Mouse (Mus musculus): Measurements from ENCODE around the gene Nfxl1. TPM values are rescaled to one million over a fixed set of nuclear protein-coding genes. Genes with fewer than 3 reads are reported as not detected.
"Not testable (repeated sequence)": the region's sequence is repeated elsewhere in the genome, so short reads cannot be mapped to it uniquely, and the experiment has no call there.

Nfxl1 gene
- polyA plus RNA-seq, 1 experiment = 3.6 TPM

GRCm38 (mm10) chr5:72565621-72566020 lies 6.1 kb upstream of the Nfxl1 start:
- H3K27me3 ChIP-seq (ENCODE audit: control insufficient read depth, insufficient read depth, low read length) = no peaks in the 10 kb centered on the region
- no peak for DNase-seq (ENCODE audit: low read depth in 1 of 2, low spot score in 2 of 2)
- TF ChIP-seq POLR2A (IDR thresholded peaks at IDR 0.05; ENCODE audit: low read depth, low read length) = no peak
- TF ChIP-seq CTCF (IDR thresholded peaks at IDR 0.05; ENCODE audit: extremely low read depth, insufficient read depth, insufficient read length, insufficient replicate concordance) = no peak
- no peak overlapping the region for H3K27ac ChIP-seq (ENCODE audit: insufficient read depth, low read length)
- WGBS = 91% methylated on average over 5 of the region's 5 CpGs
- H3K4me3 ChIP-seq (ENCODE audit: extremely low read depth, insufficient read depth, insufficient read length) = no peak overlapping the region
- H3K36me3 ChIP-seq (ENCODE audit: control insufficient read depth, insufficient read depth, low read length) = no peaks in the 10 kb centered on the region
- no peaks in the 10 kb centered on the region for H3K4me1 ChIP-seq (ENCODE audit: control insufficient read depth, insufficient read depth, insufficient read length)

DNA sequence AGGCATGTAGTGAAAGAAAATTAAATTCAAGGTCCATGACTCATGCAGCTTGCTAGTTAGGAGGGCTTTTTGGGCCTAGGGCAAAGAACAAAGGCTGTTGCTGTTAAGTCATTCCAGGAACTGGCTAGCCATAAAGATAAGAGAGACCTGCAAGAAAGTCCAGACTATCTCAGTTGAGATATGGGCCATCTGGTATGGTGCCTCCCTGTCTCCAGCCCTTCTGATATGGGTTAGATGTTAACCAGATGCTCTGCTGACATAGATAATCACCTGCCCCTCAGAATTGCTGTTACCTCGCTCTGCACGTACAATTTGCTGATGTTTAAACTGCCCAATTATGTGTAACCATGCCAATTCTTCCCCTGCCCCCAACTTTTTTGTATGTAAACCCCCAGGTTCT lies 3.7 kb upstream of the Nfxl1 start:
- H3K27me3 ChIP-seq (ENCODE audit: control insufficient read depth, insufficient read depth, low read length); H3K27ac ChIP-seq (ENCODE audit: insufficient read depth, low read length); H3K4me1 ChIP-seq (ENCODE audit: control insufficient read depth, insufficient read depth, insufficient read length); H3K4me3 ChIP-seq (ENCODE audit: extremely low read depth, insufficient read depth, insufficient read length); DNase-seq (ENCODE audit: low read depth in 1 of 2, low spot score in 2 of 2); H3K36me3 ChIP-seq (ENCODE audit: control insufficient read depth, insufficient read depth, low read length): not testable (repeated sequence)
- WGBS = 72% methylated on average over 2 of the region's 2 CpGs

DNA sequence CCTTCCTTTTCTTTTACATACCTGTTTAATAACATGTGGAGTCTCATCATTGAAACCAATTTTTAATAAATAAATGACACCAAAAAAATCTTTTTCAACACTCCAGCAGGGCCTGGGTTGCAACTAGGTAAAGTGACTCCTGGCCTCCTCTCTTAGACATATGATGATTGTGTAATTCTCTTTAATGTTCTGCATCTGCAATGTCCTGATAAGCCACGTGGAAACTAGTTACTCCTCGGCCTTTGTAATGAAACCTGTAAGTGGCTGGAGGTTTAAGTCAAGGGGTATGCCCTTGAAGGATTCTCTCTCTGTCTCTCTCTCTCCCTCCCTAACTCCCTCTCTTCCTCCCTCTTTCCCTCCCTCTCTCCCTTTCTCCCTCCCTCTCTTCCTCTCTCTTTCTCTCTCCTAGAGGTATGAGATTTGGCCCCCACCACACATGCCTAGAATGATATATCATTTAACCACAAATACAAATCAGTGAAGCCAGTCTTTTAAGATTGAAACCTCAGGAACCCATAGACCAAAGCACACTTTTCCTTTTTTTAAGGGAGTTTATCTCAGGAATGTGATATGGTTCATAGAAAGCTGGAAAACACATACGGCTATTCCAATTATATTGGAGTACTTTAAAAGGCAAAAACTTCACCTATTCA lies 1.6 kb upstream of the Nfxl1 start:
- DNase-seq (ENCODE audit: low read depth in 1 of 2, low spot score in 2 of 2) = no peak
- Histone ChIP-seq H3K27ac (ENCODE audit: insufficient read depth, low read length) (no peak overlapping the region), H3K4me3 (ENCODE audit: extremely low read depth, insufficient read depth, insufficient read length) (no peak overlapping the region), H3K4me1 (ENCODE audit: control insufficient read depth, insufficient read depth, insufficient read length) (no peaks in the 10 kb centered on the region; the same call in 1 of the 2 replicates), H3K27me3 (ENCODE audit: control insufficient read depth, insufficient read depth, low read length) (no peaks in the 10 kb centered on the region), H3K36me3 (ENCODE audit: control insufficient read depth, insufficient read depth, low read length) (no peaks in the 10 kb centered on the region)
- TF ChIP-seq POLR2A (IDR thresholded peaks at IDR 0.05; ENCODE audit: low read depth, low read length) = no peak
- no peak for TF ChIP-seq CTCF (IDR thresholded peaks at IDR 0.05; ENCODE audit: extremely low read depth, insufficient read depth, insufficient read length, insufficient replicate concordance)
- 60% methylated on average over 3 of the region's 3 CpGs for WGBS

- WGBS = 4% methylated on average over 57 of the region's 57 CpGs
- Histone ChIP-seq H3K4me3 (ENCODE audit: extremely low read depth, insufficient read depth, insufficient read length) (peak overlapping the region; percentile 83), H3K36me3 (ENCODE audit: control insufficient read depth, insufficient read depth, low read length) (no peaks in the 10 kb centered on the region), H3K27ac (ENCODE audit: insufficient read depth, low read length) (0 out of 2 replicates have a peak overlapping the region, but pooled peaks have one; percentile 31), H3K4me1 (ENCODE audit: control insufficient read depth, insufficient read depth, insufficient read length) (no peaks in the 10 kb centered on the region; the same call in 1 of the 2 replicates), H3K27me3 (ENCODE audit: control insufficient read depth, insufficient read depth, low read length) (no peaks in the 10 kb centered on the region)
- TF ChIP-seq CTCF (IDR thresholded peaks at IDR 0.05; ENCODE audit: extremely low read depth, insufficient read depth, insufficient read length, insufficient replicate concordance) = no peak
- no peak for TF ChIP-seq POLR2A (IDR thresholded peaks at IDR 0.05; ENCODE audit: low read depth, low read length)
- DNase-seq (ENCODE audit: low read depth in 1 of 2, low spot score in 2 of 2) = peak in 1 of 2 experiments; percentile 42
Observed at GRCm38 (mm10) chr5:72558716-72559526, 563 bp downstream of the Nfxl1 start.

GRCm38 (mm10) chr5:72556245-72556644 lies 3.2 kb downstream of the Nfxl1 start:
- no peak overlapping the region for H3K27ac ChIP-seq (ENCODE audit: insufficient read depth, low read length)
- DNase-seq (ENCODE audit: low read depth in 1 of 2, low spot score in 2 of 2) = no peak

DNA sequence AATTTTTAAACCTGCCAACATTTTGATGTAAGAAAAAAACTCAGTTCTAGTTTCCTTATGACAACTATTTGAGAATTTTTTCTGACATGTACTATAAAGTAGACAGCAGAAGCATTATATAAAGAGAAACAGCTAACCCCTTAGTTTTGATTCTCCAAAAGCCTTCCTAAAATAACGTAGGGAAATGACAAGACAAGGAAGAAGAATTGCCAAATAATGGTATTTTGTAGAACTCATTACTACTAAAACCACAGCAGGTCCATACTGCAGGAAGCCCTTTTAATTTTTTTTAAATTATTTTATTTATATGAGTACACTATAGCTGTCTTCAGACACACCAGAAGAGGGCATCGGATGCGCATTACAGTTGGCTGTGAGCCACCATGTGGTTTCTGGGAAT lies 8.3 kb downstream of the Nfxl1 start:
- no peak for TF ChIP-seq POLR2A (IDR thresholded peaks at IDR 0.05; ENCODE audit: low read depth, low read length)
- no peak for TF ChIP-seq CTCF (IDR thresholded peaks at IDR 0.05; ENCODE audit: extremely low read depth, insufficient read depth, insufficient read length, insufficient replicate concordance)
- H3K27me3 ChIP-seq (ENCODE audit: control insufficient read depth, insufficient read depth, low read length) = no peaks in the 10 kb centered on the region
- DNase-seq (ENCODE audit: low read depth in 1 of 2, low spot score in 2 of 2) = no peak
- no peaks in the 10 kb centered on the region for H3K4me1 ChIP-seq (ENCODE audit: control insufficient read depth, insufficient read depth, insufficient read length)
- no peak overlapping the region for H3K4me3 ChIP-seq (ENCODE audit: extremely low read depth, insufficient read depth, insufficient read length)
- no peaks in the 10 kb centered on the region; the same call in 1 of the 2 replicates for H3K36me3 ChIP-seq (ENCODE audit: control insufficient read depth, insufficient read depth, low read length)
- 90% methylated on average over 3 of the region's 3 CpGs for WGBS
- H3K27ac ChIP-seq (ENCODE audit: insufficient read depth, low read length) = no peak overlapping the region

More at GRCm38 (mm10) chr5:72556245-72556644, 3.2 kb downstream of the Nfxl1 start:
- Histone ChIP-seq H3K4me3 (ENCODE audit: extremely low read depth, insufficient read depth, insufficient read length) (no peak overlapping the region), H3K36me3 (ENCODE audit: control insufficient read depth, insufficient read depth, low read length) (no peaks in the 10 kb centered on the region), H3K4me1 (ENCODE audit: control insufficient read depth, insufficient read depth, insufficient read length) (no peaks in the 10 kb centered on the region; the same call in 1 of the 2 replicates), H3K27me3 (ENCODE audit: control insufficient read depth, insufficient read depth, low read length) (no peaks in the 10 kb centered on the region)
- TF ChIP-seq CTCF (IDR thresholded peaks at IDR 0.05; ENCODE audit: extremely low read depth, insufficient read depth, insufficient read length, insufficient replicate concordance) (no peak), POLR2A (IDR thresholded peaks at IDR 0.05; ENCODE audit: low read depth, low read length) (no peak)
- 71% methylated on average over 3 of the region's 3 CpGs for WGBS

DNA sequence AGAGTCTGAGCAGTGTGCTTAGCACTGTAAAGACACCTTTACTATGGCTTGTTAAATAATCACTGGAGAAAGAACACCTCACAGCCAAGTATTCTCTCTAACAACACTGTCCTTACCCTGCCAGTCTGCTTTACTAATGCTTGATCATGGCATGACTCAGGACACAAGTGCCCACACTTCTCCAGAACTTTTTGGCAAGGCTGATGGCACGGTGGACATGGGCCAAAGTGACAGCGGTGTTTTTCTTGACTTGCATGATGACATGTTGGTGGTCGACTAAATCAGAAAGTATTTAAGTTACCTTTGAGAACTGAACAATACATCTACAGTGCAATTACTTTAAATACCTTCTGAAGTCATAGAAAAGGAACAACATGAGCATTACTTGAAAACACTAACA lies 30.6 kb downstream of the Nfxl1 start:
- H3K36me3 ChIP-seq (ENCODE audit: control insufficient read depth, insufficient read depth, low read length) = peaks cover 11% of the 10 kb centered on the region

More for the DNA sequence above, 30.6 kb downstream of the Nfxl1 start:
- TF ChIP-seq POLR2A (IDR thresholded peaks at IDR 0.05; ENCODE audit: low read depth, low read length) (no peak), CTCF (IDR thresholded peaks at IDR 0.05; ENCODE audit: extremely low read depth, insufficient read depth, insufficient read length, insufficient replicate concordance) (no peak)
- no peak overlapping the region for H3K4me3 ChIP-seq (ENCODE audit: extremely low read depth, insufficient read depth, insufficient read length)
- no peaks in the 10 kb centered on the region for H3K4me1 ChIP-seq (ENCODE audit: control insufficient read depth, insufficient read depth, insufficient read length)
- H3K27ac ChIP-seq (ENCODE audit: insufficient read depth, low read length) = no peak overlapping the region
- H3K27me3 ChIP-seq (ENCODE audit: control insufficient read depth, insufficient read depth, low read length) = no peaks in the 10 kb centered on the region
- WGBS = 91% methylated on average over 3 of the region's 3 CpGs
- no peak for DNase-seq (ENCODE audit: low read depth in 1 of 2, low spot score in 2 of 2)
